Mouse (Mus musculus) liver, adult 2 months (tissue): ENCODE data around the gene Macc1.

Experiments
- CTCF ChIP-seq: fragments of 200-500 bp; IDR thresholded peaks from 2 replicates; pipeline ENCODE4 v1.5.1; 2011; ENCODE audit warnings: low read depth, low read length, control low read depth
- POLR2A ChIP-seq: fragments of 200-500 bp; IDR thresholded peaks from 2 replicates; pipeline ENCODE4 v1.6.1; 2011; ENCODE audit warnings: low read length, control low read depth; ENCODE audit not compliant: insufficient read depth; ENCODE audit errors: extremely low read depth

DNA sequence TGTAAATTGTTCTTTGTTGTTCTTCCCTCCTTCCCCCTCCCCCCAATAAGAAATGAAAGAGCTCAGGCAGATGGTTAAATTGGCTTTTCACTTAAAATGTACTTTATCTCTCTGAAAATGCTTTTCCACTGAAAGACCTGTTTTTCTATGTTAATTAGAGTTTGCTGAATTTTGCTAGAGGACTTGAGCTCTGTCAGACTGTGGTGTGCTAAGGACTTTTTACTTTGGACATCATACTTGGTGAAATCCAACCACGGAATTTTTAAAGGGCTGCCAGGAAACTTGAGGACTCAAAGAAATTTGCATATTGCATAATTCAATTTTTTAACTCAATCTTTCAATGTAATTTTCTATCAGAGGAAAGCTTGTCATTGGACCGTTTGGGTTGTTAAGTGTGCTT lies 126.7 kb downstream of the Macc1 start:
- TF ChIP-seq POLR2A (no peak), CTCF (no peak)
